Mouse (Mus musculus): ENCODE results near the gene Gm8764. TPM values are rescaled to one million over a fixed set of nuclear protein-coding genes. Genes with fewer than 3 reads are reported as not detected.

The Gm8764 gene
- polyA plus RNA-seq, 1 experiment from 2014 or later: not detected

Other genes with a start within 250 kb of the Gm8764 start
- gene Gm21293, start 17.0 kb upstream of the Gm8764 start, polyA plus RNA-seq (2015; fragmentation: Nextera tagmentation; extraction: Ambion mirVana): not detected in 2 replicates
- gene Gm6763, start 8.5 kb upstream of the Gm8764 start, polyA plus RNA-seq (2015; fragmentation: Nextera tagmentation; extraction: Ambion mirVana): not detected in 2 replicates
- gene Gm21304, start 8.5 kb downstream of the Gm8764 start, polyA plus RNA-seq (2015; fragmentation: Nextera tagmentation; extraction: Ambion mirVana): not detected in 2 replicates
- not detected in 2 replicates for gene Gm21312, start 17.0 kb downstream of the Gm8764 start, polyA plus RNA-seq (2015; fragmentation: Nextera tagmentation; extraction: Ambion mirVana)
- gene Gm20765, start 25.5 kb downstream of the Gm8764 start, polyA plus RNA-seq (2015; fragmentation: Nextera tagmentation; extraction: Ambion mirVana): not detected in 2 replicates
- not detected in 2 replicates for gene Gm4340, start 34.0 kb downstream of the Gm8764 start, polyA plus RNA-seq (2015; fragmentation: Nextera tagmentation; extraction: Ambion mirVana)